Mouse (Mus musculus) left cerebral cortex, postnatal 14 days (tissue): ENCODE measurements at regions not wholly inside any gene's neighbourhood (a gene's known extent, or its start where the extent isn't known, plus 50 kb on each side); places are given as distances from the start of the nearest gene placed in this dataset.
A peak's percentile ranks its signal among the peaks of the same experiment; 100 is the strongest.

Source experiments
- DNase-seq, 2 experiments: peaks; one replicate each; pipeline ENCODE4 v3.0.0; 2021 to 2022; ENCODE audit warnings: low spot score in 2 of 2, mixed read lengths in 1 of 2
- intact Hi-C: fragments of 180-260 bp; cut with DNase I; formaldehyde crosslinking; loops from one replicate; pipeline ENCODE4 v1.15.1; 2025

GRCm38 (mm10) chr8:41752641-41753040, 335.8 kb upstream of the Frg1 start:
- intact Hi-C loops: no loop called here

GRCm38 (mm10) chr8:41747024-41747423, 330.1 kb upstream of the Frg1 start:
- no peak for DNase-seq
- intact Hi-C loops: no loop called here

More at GRCm38 (mm10) chr8:41752641-41753040, 335.8 kb upstream of the Frg1 start:
- peak in 1 of 2 experiments; percentile 5 for DNase-seq

- intact Hi-C loops: no loop called here
- no peak for DNase-seq
Measured at GRCm38 (mm10) chr8:41742796-41743670, 326.2 kb upstream of the Frg1 start.

- intact Hi-C loops: no loop called here
- no peak for DNase-seq
Measured at GRCm38 (mm10) chr8:41717002-41717401, 300.1 kb upstream of the Frg1 start.

- peak; percentile 26 to 74 for DNase-seq
- intact Hi-C loops: no loop called here
Measured at GRCm38 (mm10) chr8:41713634-41714330, 296.9 kb upstream of the Frg1 start.

- no peak for DNase-seq
Measured at GRCm38 (mm10) chr8:41703927-41704924, 287.4 kb upstream of the Frg1 start.

More at GRCm38 (mm10) chr8:41703927-41704924, 287.4 kb upstream of the Frg1 start:
- intact Hi-C loops: no loop called here
